Mouse (Mus musculus) ES-E14 (cell line): Measurements from ENCODE around the gene Tff1.

Experiments used
- CHD2 ChIP-seq: IDR thresholded peaks from 2 replicates; pipeline ENCODE4 v1.6.1; 2014; ENCODE audit warnings: mild to moderate bottlenecking, low read depth, low read length, inconsistent platforms
- HCFC1 ChIP-seq: IDR thresholded peaks from 2 replicates; pipeline ENCODE4 v1.6.1; 2012; ENCODE audit warnings: low read length, inconsistent platforms, borderline replicate concordance; ENCODE audit not compliant: insufficient read depth
- MAFK ChIP-seq: IDR thresholded peaks from 2 replicates; pipeline ENCODE4 v1.6.1; 2014; ENCODE audit warnings: mild to moderate bottlenecking, low read depth, low read length, inconsistent platforms; ENCODE audit not compliant: insufficient read depth
- ZC3H11A ChIP-seq: IDR thresholded peaks from 2 replicates; pipeline ENCODE4 v1.6.1; 2012; ENCODE audit warnings: low read depth, mild to moderate bottlenecking, inconsistent platforms, low read length, borderline replicate concordance
- ZNF384 ChIP-seq: IDR thresholded peaks from 2 replicates; pipeline ENCODE4 v1.6.1; 2012; ENCODE audit warnings: low read depth, low read length, inconsistent platforms

- TF ChIP-seq HCFC1 (no peak), ZNF384 (no peak), ZC3H11A (no peak), CHD2 (no peak), MAFK (no peak)
These were observed 12.6 kb downstream of the Tff1 start for GRCm38 (mm10) chr17:31152512-31152911.
